Mouse (Mus musculus): ENCODE results near the gene Fam81a.

GRCm38 (mm10) chr9:70044865-70045264 is 97.5 kb downstream of the Fam81a start:
- TF ChIP-seq CTCF (IDR thresholded peaks at IDR 0.05), result no peak
- no peak for TF ChIP-seq EP300 (IDR thresholded peaks at IDR 0.05)
